Mouse (Mus musculus) kidney, adult 8-10 months (tissue): Measurements from ENCODE around the gene Mfap3.

Source experiments
- DNase-seq, 2 experiments: peaks; one replicate each; pipeline ENCODE4 v3.0.0; 2022

Gene Mfap3

GRCm38 (mm10) chr11:57518091-57518750, at the start of gene Mfap3, which contains the start of gene Fam114a2:
Gene Mfap3 (plus strand): TSS chr11:57518664.
Gene Fam114a2 (minus strand): TSS chr11:57518617.
- peak; percentile 85 to 92 for DNase-seq

GRCm38 (mm10) chr11:57468706-57469105, 49.8 kb upstream of the Mfap3 start:
- DNase-seq = no peak

GRCm38 (mm10) chr11:57470056-57470455, 48.4 kb upstream of the Mfap3 start:
- no peak for DNase-seq

GRCm38 (mm10) chr11:57470979-57471378, 47.5 kb upstream of the Mfap3 start:
- DNase-seq = no peak

GRCm38 (mm10) chr11:57474296-57474941, 44.0 kb upstream of the Mfap3 start:
- DNase-seq = no peak

GRCm38 (mm10) chr11:57475119-57475518, 43.3 kb upstream of the Mfap3 start:
- DNase-seq = peak; percentile 4 to 41

GRCm38 (mm10) chr11:57478077-57478476, 40.4 kb upstream of the Mfap3 start:
- no peak for DNase-seq

- DNase-seq = no peak
Observed at GRCm38 (mm10) chr11:57488436-57488835, 30.0 kb upstream of the Mfap3 start.

- DNase-seq = no peak
Observed at GRCm38 (mm10) chr11:57496462-57497039, 21.9 kb upstream of the Mfap3 start.

- no peak for DNase-seq
Observed at GRCm38 (mm10) chr11:57497701-57498100, 20.8 kb upstream of the Mfap3 start.

GRCm38 (mm10) chr11:57498215-57498614, 20.2 kb upstream of the Mfap3 start:
- DNase-seq = no peak

GRCm38 (mm10) chr11:57503155-57503554, 15.3 kb upstream of the Mfap3 start:
- no peak for DNase-seq

GRCm38 (mm10) chr11:57506899-57507298, 11.6 kb upstream of the Mfap3 start:
- no peak for DNase-seq

- DNase-seq = no peak
Observed at GRCm38 (mm10) chr11:57515218-57515617, 3.2 kb upstream of the Mfap3 start.

GRCm38 (mm10) chr11:57516946-57517441, 1.5 kb upstream of the Mfap3 start:
- DNase-seq = no peak

GRCm38 (mm10) chr11:57518751-57519148, 286 bp downstream of the Mfap3 start:
- no peak for DNase-seq

GRCm38 (mm10) chr11:57519304-57519703, 840 bp downstream of the Mfap3 start:
- no peak for DNase-seq

GRCm38 (mm10) chr11:57521206-57521605, 2.7 kb downstream of the Mfap3 start:
- no peak for DNase-seq

GRCm38 (mm10) chr11:57522046-57522445, 3.6 kb downstream of the Mfap3 start:
- DNase-seq = no peak

GRCm38 (mm10) chr11:57523418-57523817, 5.0 kb downstream of the Mfap3 start:
- no peak for DNase-seq

GRCm38 (mm10) chr11:57524597-57524996, 6.1 kb downstream of the Mfap3 start:
- peak; percentile 8 to 13 for DNase-seq

GRCm38 (mm10) chr11:57525900-57526299, 7.4 kb downstream of the Mfap3 start:
- no peak for DNase-seq

GRCm38 (mm10) chr11:57527506-57527905, 9.0 kb downstream of the Mfap3 start:
- DNase-seq = no peak

GRCm38 (mm10) chr11:57529111-57529510, 10.6 kb downstream of the Mfap3 start:
- no peak for DNase-seq
